Mouse (Mus musculus): ENCODE measurements around the gene Zbtb20. TPM values are rescaled to one million over a fixed set of nuclear protein-coding genes. Genes with fewer than 3 reads are reported as not detected.

The Zbtb20 gene
- total RNA-seq, 1 experiment from 2014 or later = 20.8 TPM

DNA sequence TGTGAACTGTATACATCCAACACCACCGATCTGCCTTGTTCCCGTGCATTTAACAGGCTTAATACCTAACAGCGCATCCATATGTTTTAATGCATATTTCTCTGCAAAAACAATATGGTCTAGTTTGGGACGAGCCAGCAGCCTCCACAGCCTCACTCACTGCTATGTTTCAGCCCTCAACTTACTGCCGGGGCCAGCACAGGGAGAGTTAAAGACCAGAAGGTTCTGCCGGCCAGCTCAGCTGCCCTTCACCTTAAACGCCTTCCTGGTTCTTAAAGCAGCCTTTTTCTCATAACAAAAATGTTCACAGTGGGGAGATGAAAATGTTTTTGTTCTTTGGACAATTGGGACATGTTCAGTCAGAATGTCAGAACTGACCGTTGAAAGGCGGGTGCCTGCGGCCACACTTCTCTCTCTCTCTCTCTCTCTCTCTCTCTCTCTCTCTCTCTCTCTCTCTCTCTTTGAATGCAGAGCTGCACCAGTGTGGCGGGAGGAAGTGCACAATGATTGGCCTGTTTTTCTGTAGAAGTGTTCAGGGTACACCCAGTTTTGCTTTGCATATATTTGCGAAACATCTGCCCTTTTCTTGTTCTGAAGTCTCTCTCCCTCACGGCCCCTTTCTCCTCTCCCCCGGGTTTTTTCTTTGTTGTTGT lies 697.6 kb downstream of the Zbtb20 start:
- ATAC-seq (replicated peaks; ENCODE audit: low read depth, poor library complexity, severe bottlenecking) = no peak

DNA sequence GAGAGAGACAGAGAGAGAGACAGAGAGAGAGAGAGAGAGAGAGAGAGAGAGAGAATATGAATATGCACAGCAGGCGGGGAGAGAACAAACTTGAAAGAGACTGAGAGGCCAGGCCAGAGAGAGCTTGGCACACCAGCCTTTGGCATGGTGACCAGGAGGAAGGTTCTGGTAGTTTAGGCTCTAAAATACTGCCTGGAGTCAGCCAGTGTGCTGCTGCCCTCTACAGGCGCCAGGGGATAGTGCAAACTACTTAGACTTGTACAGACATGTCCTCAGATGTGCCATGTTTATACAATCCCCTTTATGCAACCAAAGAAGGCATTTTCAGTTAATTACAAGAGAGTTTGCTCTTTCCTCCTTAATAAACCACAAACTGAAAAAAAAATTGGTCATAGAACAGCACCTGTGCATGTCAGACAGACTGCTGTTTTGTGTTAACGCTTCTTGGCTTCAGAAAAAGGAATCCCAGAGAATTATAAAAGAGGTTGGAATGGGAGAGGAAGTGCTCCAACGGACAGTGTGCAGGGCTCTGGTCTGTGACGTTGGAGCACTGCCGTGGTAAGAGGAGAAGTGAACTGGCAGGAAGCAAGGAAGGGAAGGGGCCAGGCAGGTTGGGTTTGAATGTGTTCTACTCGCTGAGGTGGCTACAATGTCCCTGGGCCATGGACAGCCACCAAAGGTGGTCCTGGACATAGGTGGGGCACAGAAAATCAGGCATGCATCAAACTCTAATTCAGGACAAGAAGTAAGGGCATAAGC lies 698.5 kb downstream of the Zbtb20 start:
- peak; percentile 97 for ATAC-seq (replicated peaks; ENCODE audit: low read depth, poor library complexity, severe bottlenecking)

DNA sequence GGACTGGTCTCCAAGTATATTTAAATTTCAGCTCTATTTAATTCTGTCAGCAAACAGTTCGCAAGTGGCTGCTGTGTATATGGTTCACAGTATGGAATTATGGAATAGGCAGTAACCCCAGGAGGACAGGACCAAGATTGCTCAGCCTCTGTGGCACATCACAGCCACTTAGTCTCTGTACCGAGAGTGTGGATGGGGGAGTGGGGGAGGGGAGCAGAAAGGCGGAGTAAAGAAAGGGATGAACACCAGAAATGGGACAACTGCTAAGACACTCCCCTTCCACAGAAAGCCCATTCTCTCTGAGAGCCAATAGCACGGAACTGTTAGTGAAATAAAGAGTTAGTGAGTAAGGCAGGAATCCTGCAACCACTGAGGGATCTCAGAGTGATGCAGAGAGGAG lies 699.4 kb downstream of the Zbtb20 start:
- no peak for ATAC-seq (replicated peaks; ENCODE audit: low read depth, poor library complexity, severe bottlenecking)

DNA sequence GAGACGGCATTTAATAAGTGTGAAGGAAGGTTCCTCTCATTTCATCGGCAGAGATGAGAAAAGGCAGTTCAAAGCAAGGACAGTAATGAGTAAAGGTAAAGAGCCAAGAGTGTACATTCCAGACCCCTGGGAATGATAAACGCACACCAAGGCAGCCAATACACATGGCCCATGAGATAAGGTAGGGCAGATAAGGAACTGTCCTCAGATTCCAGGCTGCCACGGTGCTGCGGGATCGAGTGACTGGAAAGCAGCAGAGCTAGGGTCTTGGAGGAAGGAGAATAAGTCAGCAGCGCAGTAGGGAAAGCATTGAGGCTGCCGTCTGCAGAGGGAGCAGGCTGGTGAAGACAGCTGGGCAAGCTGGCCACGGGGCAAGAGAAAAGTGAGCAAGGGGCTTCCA lies 699.8 kb downstream of the Zbtb20 start:
- no peak for ATAC-seq (replicated peaks; ENCODE audit: low read depth, poor library complexity, severe bottlenecking)

DNA sequence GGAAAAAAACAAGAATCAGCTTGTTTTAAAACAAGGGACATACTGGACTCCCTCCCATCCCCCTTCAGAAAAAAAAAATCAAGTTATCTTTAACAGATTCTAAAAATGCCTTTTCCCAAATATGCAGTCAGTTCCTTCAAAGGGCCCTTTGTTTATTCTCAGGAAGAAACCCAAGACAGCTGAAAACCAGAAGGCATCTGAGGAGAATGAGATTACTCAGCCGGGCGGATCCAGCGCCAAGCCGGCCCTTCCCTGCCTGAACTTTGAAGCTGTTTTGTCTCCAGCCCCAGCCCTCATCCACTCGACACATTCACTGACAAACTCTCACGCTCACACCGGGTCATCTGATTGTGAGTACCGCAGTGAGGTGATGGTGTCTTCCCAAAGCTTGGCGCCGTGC lies 701.7 kb downstream of the Zbtb20 start:
- ATAC-seq (replicated peaks; ENCODE audit: low read depth, poor library complexity, severe bottlenecking) = no peak

DNA sequence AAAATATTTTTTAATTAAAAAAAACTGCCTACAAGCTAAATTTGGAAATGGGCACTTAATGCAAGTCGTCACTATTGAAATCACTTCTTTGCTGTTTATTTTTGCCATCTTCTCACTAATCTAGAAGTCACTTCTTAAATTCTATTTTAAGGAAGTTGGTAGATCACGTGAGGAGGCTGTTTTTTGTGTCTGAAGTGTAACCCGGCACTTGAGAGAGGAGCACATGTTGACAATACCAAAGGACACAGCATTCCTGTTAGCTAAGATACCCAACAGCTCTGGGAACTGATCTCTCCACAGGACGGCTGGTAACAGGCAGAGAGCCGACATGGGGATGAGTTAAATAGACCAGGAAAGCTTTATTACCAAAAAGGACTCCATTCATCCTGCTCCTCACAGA lies 702.7 kb downstream of the Zbtb20 start:
- no peak for ATAC-seq (replicated peaks; ENCODE audit: low read depth, poor library complexity, severe bottlenecking)

DNA sequence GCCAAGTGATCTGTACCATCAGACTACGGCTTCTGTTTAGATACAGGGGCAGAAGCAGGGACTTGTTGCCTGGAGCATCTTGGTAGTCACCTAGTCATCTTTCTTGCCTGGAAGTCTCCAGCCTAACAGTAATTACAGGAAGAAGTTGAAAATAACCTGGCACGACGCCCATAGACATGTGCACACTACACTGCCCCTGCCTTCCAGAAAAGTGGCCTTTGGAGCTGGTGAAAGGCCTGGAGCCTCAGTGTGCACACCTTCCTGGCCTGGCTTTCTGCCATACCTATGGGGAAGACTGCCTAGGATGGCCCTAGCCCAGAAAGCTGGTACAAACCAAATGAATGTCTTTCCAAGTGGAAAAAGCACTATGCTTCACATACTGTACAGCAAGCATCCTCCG lies 703.4 kb downstream of the Zbtb20 start:
- ATAC-seq (replicated peaks; ENCODE audit: low read depth, poor library complexity, severe bottlenecking) = no peak

DNA sequence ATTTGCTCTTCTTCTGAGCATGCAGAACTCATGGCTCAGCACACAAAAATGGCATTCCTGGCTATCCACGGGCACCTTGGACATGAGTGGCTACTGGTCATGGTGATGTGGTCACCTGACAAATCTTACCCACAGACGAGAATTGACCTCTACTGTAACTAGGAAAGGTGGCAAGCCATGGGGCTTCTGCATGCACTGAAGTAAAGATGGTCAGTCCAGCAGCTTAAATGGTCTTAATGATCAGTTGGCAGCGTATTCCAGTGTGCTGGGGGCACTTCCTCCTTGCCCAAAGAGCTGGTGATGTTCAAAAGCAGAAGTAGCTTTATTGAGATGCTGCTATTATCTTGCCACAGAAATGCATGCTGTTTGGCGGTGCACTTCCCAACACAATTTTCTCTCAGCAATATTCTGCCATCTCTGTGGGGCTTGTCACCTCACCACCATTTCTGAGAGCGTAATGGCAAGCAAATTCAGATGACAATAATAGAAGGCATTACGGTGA lies 704.7 kb downstream of the Zbtb20 start:
- peak; percentile 81 for ATAC-seq (replicated peaks; ENCODE audit: low read depth, poor library complexity, severe bottlenecking)

DNA sequence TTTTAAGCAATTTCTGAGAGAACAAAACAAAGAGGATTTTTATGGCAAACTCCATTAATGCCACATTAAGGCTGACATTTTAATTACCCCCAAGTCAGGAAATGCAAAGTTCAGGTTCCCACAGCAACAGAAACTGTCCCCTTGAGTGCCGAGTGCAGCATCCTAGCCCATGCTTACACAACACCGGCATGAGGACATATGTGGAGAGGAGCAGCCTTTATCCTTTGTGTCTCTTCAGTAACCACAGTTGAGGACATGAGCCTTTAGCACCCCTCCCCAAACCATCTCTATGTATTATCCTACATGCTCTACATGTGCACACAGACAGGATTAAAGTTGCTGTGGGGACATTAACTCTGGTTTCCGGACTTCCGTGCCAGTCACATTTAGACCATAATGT lies 705.9 kb downstream of the Zbtb20 start:
- ATAC-seq (replicated peaks; ENCODE audit: low read depth, poor library complexity, severe bottlenecking) = no peak

DNA sequence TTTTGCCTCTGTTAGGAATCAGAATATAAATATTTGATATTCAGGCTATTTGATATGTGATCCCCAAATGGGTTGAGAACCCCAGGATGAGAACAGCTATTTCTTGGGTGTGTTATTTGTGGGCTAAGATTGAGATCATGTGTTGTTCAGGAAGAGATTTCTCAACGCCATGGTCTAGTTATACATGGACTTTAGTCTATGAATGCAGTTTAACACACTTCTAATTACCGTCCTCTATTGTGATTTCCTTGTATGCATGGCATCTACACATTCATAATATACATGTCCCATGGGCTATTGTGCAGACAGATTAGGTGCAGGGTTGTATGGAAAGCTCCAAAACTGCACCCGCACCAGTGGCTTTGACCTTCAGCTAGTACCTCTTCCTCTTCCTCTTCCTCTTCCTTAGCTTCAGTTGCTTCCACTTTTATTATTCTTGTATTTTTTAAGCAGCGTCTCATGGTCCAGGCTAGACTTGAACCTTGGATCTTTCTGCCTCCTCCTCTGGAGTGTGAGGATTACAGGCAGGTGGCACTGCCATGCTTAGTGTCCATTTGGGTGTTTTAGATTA lies 711.3 kb downstream of the Zbtb20 start:
- no peak for ATAC-seq (replicated peaks; ENCODE audit: low read depth, poor library complexity, severe bottlenecking)

DNA sequence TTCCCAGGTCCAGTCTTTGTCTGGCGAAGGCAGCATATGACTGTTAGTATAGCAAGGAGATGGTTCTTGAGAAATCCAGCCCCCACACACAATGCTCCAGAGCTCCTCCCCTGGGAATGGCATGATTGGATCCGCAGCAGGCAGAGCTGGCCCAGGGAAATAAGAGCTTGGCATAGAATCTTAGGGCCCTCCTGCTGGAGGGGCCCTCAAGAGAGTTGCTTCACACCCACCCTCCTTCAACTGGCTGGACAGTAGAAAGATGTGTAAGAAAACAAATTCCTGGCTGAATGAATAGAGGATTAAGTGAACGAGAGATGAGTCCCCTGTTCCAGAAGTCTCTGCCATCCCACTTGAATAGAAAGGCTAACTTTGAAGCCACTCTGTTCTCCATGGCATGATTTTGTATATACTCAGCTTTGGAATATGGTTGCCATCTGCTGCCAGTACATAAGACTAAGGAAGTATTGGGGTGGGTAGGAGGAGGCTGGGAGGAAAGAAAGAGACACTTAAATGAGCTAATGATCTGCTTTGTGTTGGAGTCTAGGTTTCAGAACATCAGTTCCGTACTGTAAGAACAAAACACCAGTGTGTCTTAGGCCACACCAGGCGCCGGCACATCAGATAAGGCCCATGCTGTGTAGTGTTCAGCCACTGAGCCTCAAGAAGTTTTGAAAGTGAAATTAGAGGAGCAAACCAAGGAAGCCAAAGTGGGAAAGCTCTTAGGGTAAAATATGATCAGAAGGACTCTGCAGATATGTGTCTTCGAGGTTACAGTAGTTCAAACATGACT lies 715.2 kb downstream of the Zbtb20 start:
- ATAC-seq (replicated peaks; ENCODE audit: low read depth, poor library complexity, severe bottlenecking) = no peak

DNA sequence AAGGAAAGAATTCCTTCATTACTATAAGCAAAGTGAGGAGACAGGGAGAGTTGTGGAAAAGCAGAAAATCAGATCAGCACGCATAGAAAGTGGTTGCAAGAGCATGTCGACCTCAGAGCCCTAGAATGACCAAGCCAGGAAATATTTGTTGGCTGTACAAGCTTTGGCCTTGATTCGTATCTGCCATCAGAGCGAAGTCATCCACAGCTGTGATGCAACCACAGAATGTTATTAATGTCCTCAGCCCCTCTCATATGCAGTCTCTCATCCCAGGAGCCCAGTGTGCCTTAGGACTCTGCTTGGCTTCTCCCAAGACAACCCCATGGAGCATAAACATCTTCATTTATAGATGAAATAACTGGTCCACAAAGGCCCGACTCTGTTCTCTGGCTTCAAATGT lies 716.4 kb downstream of the Zbtb20 start:
- ATAC-seq (replicated peaks; ENCODE audit: low read depth, poor library complexity, severe bottlenecking) = no peak

DNA sequence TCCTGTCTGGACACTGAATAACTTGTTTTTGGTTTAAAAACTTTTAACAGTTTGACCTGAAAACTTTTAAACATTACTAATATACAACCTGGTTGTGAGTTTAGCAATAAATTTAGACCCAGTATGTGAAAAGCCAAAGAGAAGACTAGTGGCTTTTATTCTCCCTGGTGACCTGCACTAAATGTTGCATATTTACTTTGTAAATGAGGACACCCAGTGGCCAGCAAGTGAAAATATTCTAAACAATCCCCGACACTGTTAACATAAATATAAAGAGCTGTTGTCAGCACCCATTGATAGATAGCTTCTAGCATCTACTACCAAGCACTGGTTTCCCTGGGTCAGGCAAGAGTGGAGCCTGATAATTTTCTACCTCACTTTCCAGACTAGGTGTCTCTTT lies 717.1 kb downstream of the Zbtb20 start:
- peak; percentile 77 for ATAC-seq (replicated peaks; ENCODE audit: low read depth, poor library complexity, severe bottlenecking)

DNA sequence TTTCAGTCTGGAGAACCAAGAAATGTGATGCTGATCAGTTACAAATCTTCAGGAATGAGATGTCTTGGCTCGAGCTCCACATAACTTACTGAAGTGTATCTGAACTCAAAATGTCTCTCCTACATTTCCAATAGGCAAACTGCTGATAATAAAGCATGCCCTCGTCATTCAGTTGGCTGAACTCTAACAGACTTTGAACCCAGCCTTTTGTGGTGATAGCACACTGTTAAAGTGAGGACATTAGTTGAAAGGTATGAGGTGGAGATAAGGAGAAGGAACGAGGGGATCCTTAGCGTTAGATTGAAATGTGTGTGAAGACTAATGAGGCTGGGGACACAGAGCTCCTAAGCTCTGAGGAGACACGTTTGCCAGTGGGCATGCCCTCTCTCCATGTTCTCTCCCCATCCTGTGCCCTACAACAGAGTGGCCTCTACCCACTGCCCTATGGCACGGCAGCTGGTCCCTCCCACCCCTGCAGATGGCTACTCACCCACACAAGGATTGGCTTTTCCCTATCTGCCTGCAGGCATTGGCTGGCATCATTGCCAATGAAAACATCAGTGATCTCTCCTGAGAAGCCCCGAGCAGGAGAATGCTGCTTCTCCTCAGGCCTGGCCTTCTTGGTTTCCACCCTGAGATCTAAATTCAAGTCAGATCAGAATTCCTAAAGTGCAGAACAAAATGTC lies 721.8 kb downstream of the Zbtb20 start:
- no peak for ATAC-seq (replicated peaks; ENCODE audit: low read depth, poor library complexity, severe bottlenecking)

DNA sequence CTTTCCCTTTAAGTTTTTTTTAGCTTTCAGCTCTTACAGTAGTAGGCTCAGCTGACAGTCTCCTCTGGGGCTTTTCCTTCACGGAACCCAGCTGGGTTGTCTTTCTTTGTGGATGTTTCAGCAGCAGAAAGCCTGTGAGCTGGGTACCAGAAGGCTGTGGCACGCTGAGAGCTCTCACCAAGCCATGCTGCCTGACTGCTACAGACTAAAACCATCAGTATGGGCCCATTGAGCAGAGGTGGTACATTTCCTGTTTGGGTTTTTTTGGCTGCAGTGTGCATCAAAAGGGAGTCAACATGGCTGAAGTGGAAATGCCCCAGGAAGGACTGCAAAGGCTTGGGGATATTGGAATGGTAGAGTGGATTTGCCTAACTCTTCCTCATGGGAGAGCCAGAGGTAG lies 724.0 kb downstream of the Zbtb20 start:
- no peak for ATAC-seq (replicated peaks; ENCODE audit: low read depth, poor library complexity, severe bottlenecking)

DNA sequence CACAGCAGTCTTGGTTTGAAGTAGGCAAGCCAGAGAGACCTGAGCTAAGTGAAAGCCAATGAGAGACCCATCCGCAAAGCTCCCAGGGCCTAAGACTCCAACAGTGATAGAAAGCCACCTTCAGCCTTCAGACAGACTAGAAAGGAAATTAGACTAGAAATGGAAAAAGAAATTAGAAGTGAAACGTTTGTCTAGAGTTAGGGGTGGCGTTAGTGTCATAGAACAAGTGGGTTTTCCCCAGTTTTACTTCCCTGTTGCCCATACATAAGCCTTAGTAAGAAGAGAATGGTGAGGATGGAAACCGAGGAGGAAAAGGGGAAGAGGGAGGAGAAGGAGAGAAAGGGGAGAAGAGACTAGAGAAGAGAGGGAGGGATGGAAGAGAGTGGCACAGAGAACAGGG lies 726.9 kb downstream of the Zbtb20 start:
- no peak for ATAC-seq (replicated peaks; ENCODE audit: low read depth, poor library complexity, severe bottlenecking)

DNA sequence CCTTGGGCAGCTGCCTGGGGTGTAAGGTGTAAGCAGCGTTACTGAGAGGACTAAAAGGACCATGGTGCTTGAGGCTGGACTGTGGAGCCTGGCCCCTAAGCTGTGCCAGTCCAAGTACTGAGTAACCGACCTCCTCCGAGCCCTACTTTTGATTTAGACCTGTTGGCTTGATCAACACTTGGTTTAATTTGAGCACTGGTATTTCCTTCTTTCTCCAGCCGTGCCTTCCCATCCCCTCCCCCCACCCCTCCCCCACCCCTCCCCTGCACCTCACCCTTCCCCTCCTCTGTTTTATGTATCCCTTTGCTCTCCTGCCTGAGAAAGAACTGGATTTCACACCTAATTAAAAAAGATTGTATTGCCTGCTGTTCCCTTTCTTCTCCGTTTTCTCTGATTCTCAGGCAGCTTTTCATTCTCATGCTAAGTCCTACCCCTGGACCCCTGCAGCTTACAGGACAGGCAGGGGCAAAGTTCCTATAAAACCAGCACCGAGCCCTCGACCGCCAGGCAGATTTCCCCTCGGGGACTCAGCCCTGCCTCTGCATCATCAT lies 728.0 kb downstream of the Zbtb20 start:
- no peak for ATAC-seq (replicated peaks; ENCODE audit: low read depth, poor library complexity, severe bottlenecking)

DNA sequence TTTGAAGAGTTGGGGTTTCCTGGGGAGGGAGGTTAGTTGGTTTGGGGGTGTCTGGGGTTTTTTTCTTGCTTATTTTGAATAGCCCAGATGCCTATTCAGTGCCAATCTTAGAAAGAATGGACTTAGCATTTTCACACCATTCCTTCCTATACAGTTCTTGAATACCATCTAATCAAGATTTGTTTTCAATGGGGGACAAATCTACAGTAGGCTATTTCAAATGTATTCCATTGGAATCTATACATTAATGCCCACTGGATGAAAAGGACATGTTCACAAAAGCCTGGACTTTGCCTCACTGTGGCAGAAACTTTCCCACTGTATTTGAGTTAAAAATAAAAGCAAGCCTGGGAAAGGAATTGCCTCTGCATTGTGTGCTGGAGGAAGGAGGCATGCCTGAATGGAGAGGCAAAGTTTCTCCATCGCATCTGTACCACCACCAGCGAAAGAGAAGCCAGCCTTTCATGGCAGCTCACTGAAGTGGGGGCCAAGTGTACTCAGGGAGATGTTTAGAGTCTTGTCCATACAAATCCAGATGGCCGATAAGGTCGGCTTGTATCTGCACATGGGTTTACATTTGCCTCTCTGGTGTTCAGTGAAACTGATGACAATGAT lies 728.8 kb downstream of the Zbtb20 start:
- no peak for ATAC-seq (replicated peaks; ENCODE audit: low read depth, poor library complexity, severe bottlenecking)

DNA sequence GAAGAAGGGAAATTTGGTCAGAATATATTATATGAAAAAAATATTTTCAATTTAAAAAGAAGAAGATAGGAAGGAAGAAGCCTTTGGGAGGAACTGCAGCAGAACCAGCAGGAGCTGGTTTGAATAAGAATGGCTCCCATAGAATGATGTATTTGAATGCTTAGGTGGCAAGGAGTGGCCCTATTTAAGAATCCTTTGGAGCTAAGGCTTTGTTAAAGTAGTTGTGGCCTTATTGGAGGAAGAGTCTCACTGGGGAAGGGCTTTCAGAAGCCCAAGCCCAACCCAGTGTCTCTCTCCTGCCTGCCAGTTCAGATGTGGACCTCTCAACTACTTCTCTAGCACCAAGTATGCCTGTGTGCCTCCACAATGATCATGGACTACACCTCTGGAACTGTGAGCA lies 731.4 kb downstream of the Zbtb20 start:
- no peak for ATAC-seq (replicated peaks; ENCODE audit: low read depth, poor library complexity, severe bottlenecking)

All from common myeloid progenitor, adult 5-6 weeks (primary cell).